Mouse (Mus musculus) thymus, adult 2 months (tissue): ENCODE data around the gene Spib.

Experiments used
- CTCF ChIP-seq: fragments of 200-500 bp; IDR thresholded peaks from 2 replicates; pipeline ENCODE4 v1.5.1; 2012; ENCODE audit warnings: mild to moderate bottlenecking, control low read depth, low read length, moderate library complexity, borderline replicate concordance; ENCODE audit not compliant: control insufficient read depth, poor library complexity, insufficient read depth; ENCODE audit errors: extremely low read depth
- POLR2A ChIP-seq: fragments of 200-500 bp; IDR thresholded peaks from 2 replicates; pipeline ENCODE4 v1.6.1; 2012; ENCODE audit warnings: mild to moderate bottlenecking, low read length, control low read depth, moderate library complexity; ENCODE audit not compliant: control insufficient read depth, poor library complexity, insufficient read depth; ENCODE audit errors: extremely low read depth

- no peak for TF ChIP-seq POLR2A
- no peak for TF ChIP-seq CTCF
These were observed 49.8 kb upstream of the Spib start for GRCm38 (mm10) chr7:44581637-44582036.
